In genomic region chr6:84143328-84143727, GRCm38 (mm10) we compare ENCODE assay signal across 20 mouse cellular contexts.
DNase-seq lines count a peak whose midpoint lies in the region; ATAC-seq and TF ChIP-seq lines count a peak whose summit lies in the region.
"Had no signal": no experiment of that assay in that cellular context is flagged by ENCODE, and none has a peak within 500 bp of the region (broad histone marks: within the 10 kb centered on the region; RNA-seq: fewer than 3 reads in every experiment).

No protein-coding gene starts in this region.

- H3K27ac ChIP-seq in heart, embryonic 13.5 days (replicated peaks), result 0 out of 2 replicates have a peak overlapping the region, but pooled peaks have one; percentile 3
- H3K27ac ChIP-seq in lung, postnatal 0 days (ENCODE audit: low read length), result no peak overlapping the region
- peak overlapping the region; percentile 74 for H3K27ac ChIP-seq in embryonic facial prominence, embryonic 12.5 days
- H3K27ac ChIP-seq in limb, embryonic 12.5 days, result peak overlapping the region; percentile 76
- no peak overlapping the region for H3K27ac ChIP-seq in kidney, embryonic 14.5 days (ENCODE audit: low read depth, low read length)
- H3K27ac ChIP-seq: forebrain, embryonic 13.5 days; hindbrain, postnatal 0 days; neural tube, embryonic 15.5 days had no signal

- H3K9me3 ChIP-seq in heart, embryonic 13.5 days, result no peaks in the 10 kb centered on the region
- no peaks in the 10 kb centered on the region for H3K9me3 ChIP-seq in lung, postnatal 0 days (ENCODE audit: low read length)
- H3K9me3 ChIP-seq in embryonic facial prominence, embryonic 12.5 days, result no peaks in the 10 kb centered on the region
- no peaks in the 10 kb centered on the region for H3K9me3 ChIP-seq in limb, embryonic 12.5 days
- no peaks in the 10 kb centered on the region for H3K9me3 ChIP-seq in kidney, embryonic 14.5 days (ENCODE audit: control insufficient read depth, low read length)
- H3K9me3 ChIP-seq: forebrain, embryonic 13.5 days; neural tube, embryonic 15.5 days had no signal

- H3K4me2 ChIP-seq in heart, embryonic 13.5 days, result no peak overlapping the region
- H3K4me2 ChIP-seq in lung, postnatal 0 days (replicated peaks; ENCODE audit: low read depth, low read length), result no peak overlapping the region
- H3K4me2 ChIP-seq in embryonic facial prominence, embryonic 12.5 days (replicated peaks), result no peak overlapping the region
- H3K4me2 ChIP-seq in limb, embryonic 12.5 days, result no peak overlapping the region
- H3K4me2 ChIP-seq in kidney, embryonic 14.5 days (replicated peaks; ENCODE audit: low read depth, low read length), result no peak overlapping the region
- H3K4me2 ChIP-seq: forebrain, embryonic 13.5 days; neural tube, embryonic 15.5 days had no signal

- peaks cover 33% of the 10 kb centered on the region for H3K4me1 ChIP-seq in heart, embryonic 13.5 days
- H3K4me1 ChIP-seq in lung, postnatal 0 days (ENCODE audit: insufficient read depth, low read depth, low read length), result peaks cover 3% of the 10 kb centered on the region; the same call in 1 of the 2 replicates
- peaks cover 23% of the 10 kb centered on the region for H3K4me1 ChIP-seq in embryonic facial prominence, embryonic 12.5 days
- H3K4me1 ChIP-seq in limb, embryonic 12.5 days (replicated peaks), result peaks cover 29% of the 10 kb centered on the region
- H3K4me1 ChIP-seq in kidney, embryonic 14.5 days (ENCODE audit: control insufficient read depth, insufficient read depth, low read length), result no peaks in the 10 kb centered on the region
- H3K4me1 ChIP-seq: forebrain, embryonic 13.5 days had no signal

- TF ChIP-seq CTCF in lung, postnatal 0 days (IDR thresholded peaks at IDR 0.05), result no peak

- no peak for DNase-seq in heart, adult 9 months (ENCODE audit: low spot score in 2 of 2)
- DNase-seq in lung, postnatal 0 days (ENCODE audit: low spot score), result peak; percentile 42
- DNase-seq in lung, postnatal 4 days, result no peak
- DNase-seq: B cell, adult 2 months; cerebellum, adult 9-10 months; gastrocnemius, postnatal 10 days; heart, postnatal 4 days; kidney, adult 2 months; liver; midbrain, embryonic 14.5 days; right cerebral cortex, postnatal 25 days; thymus, postnatal 36 days had no signal

- no peak for ATAC-seq in heart, embryonic 13.5 days (ENCODE audit: extremely low read depth, insufficient number of reproducible peaks, low FRiP score, low TSS enrichment)
- ATAC-seq in lung, postnatal 0 days, result peak; percentile 77
- no peak for ATAC-seq in embryonic facial prominence, embryonic 12.5 days (ENCODE audit: insufficient number of reproducible peaks, insufficient read depth, low FRiP score, low TSS enrichment)
- no peak for ATAC-seq in limb, embryonic 12.5 days (ENCODE audit: insufficient number of reproducible peaks, insufficient read depth, low FRiP score, low TSS enrichment, low read depth)
- no peak for ATAC-seq in kidney, embryonic 14.5 days (ENCODE audit: low FRiP score, low TSS enrichment)
- ATAC-seq in monocyte, adult 5-6 weeks (replicated peaks; ENCODE audit: insufficient number of reproducible peaks, low FRiP score, low TSS enrichment, poor library complexity, severe bottlenecking), result no peak
- ATAC-seq: forebrain, embryonic 13.5 days had no signal

- H3K4me3 ChIP-seq in heart, embryonic 13.5 days, result no peak overlapping the region
- H3K4me3 ChIP-seq in lung, postnatal 0 days (ENCODE audit: low read depth, low read length), result no peak overlapping the region
- H3K4me3 ChIP-seq in embryonic facial prominence, embryonic 12.5 days, result no peak overlapping the region
- H3K4me3 ChIP-seq in limb, embryonic 12.5 days (replicated peaks), result no peak overlapping the region
- no peak overlapping the region for H3K4me3 ChIP-seq in kidney, embryonic 14.5 days (ENCODE audit: low read length)
- H3K4me3 ChIP-seq: forebrain, embryonic 13.5 days; neural tube, embryonic 15.5 days had no signal

- no peak for TF ChIP-seq EP300 in lung, postnatal 0 days (IDR thresholded peaks at IDR 0.05)

- H3K36me3 ChIP-seq in heart, embryonic 13.5 days, result peaks cover 20% of the 10 kb centered on the region
- no peaks in the 10 kb centered on the region for H3K36me3 ChIP-seq in lung, postnatal 0 days (ENCODE audit: insufficient read depth, low read length)
- no peaks in the 10 kb centered on the region for H3K36me3 ChIP-seq in embryonic facial prominence, embryonic 12.5 days
- no peaks in the 10 kb centered on the region for H3K36me3 ChIP-seq in limb, embryonic 12.5 days
- H3K36me3 ChIP-seq in kidney, embryonic 14.5 days (ENCODE audit: control insufficient read depth, insufficient read depth, low read length), result no peaks in the 10 kb centered on the region
- H3K36me3 ChIP-seq: neural tube, embryonic 15.5 days had no signal

- H3K27me3 ChIP-seq in heart, embryonic 13.5 days (replicated peaks), result no peaks in the 10 kb centered on the region
- H3K27me3 ChIP-seq in lung, postnatal 0 days (replicated peaks; ENCODE audit: insufficient read depth, low read length), result no peaks in the 10 kb centered on the region
- no peaks in the 10 kb centered on the region for H3K27me3 ChIP-seq in embryonic facial prominence, embryonic 12.5 days
- no peaks in the 10 kb centered on the region for H3K27me3 ChIP-seq in limb, embryonic 12.5 days
- H3K27me3 ChIP-seq in kidney, embryonic 14.5 days (ENCODE audit: control insufficient read depth, insufficient read depth, low read length), result peaks cover 5% of the 10 kb centered on the region; the same call in 1 of the 2 replicates
- H3K27me3 ChIP-seq: forebrain, embryonic 13.5 days; neural tube, embryonic 15.5 days had no signal

- WGBS in heart, embryonic 13.5 days, result 59% methylated on average over 1 of the region's 1 CpGs
- WGBS in lung, postnatal 0 days, result 47% methylated on average over 1 of the region's 1 CpGs
- 79% methylated on average over 1 of the region's 1 CpGs for WGBS in embryonic facial prominence, embryonic 12.5 days
- WGBS in limb, embryonic 12.5 days, result 76% methylated on average over 1 of the region's 1 CpGs
- WGBS in kidney, embryonic 14.5 days, result 88% methylated on average over 1 of the region's 1 CpGs

- H3K9ac ChIP-seq in heart, embryonic 13.5 days, result no peak overlapping the region
- H3K9ac ChIP-seq in lung, postnatal 0 days (replicated peaks; ENCODE audit: low read depth), result no peak overlapping the region
- H3K9ac ChIP-seq in embryonic facial prominence, embryonic 12.5 days, result no peak overlapping the region
- no peak overlapping the region; the same call in 1 of the 2 replicates for H3K9ac ChIP-seq in limb, embryonic 12.5 days (replicated peaks)
- H3K9ac ChIP-seq in kidney, embryonic 14.5 days (ENCODE audit: low read depth, low read length), result no peak overlapping the region
- H3K9ac ChIP-seq: forebrain, embryonic 13.5 days; neural tube, embryonic 15.5 days had no signal

Comparison
In these comparisons a context has a peak if more than half of its experiments do, and no peak if none do; other contexts are left out.
1. H3K27ac ChIP-seq: peak in heart, embryonic 13.5 days (single experiment), embryonic facial prominence, embryonic 12.5 days (single experiment) and limb, embryonic 12.5 days (single experiment); none in lung, postnatal 0 days (single experiment) and kidney, embryonic 14.5 days (single experiment).